Mouse (Mus musculus): Measurements from ENCODE around the gene Slc2a10. TPM values are rescaled to one million over a fixed set of nuclear protein-coding genes. Genes with fewer than 3 reads are reported as not detected.
A peak's percentile ranks its signal among the peaks of the same experiment; 100 is the strongest.

Slc2a10 gene
- total RNA-seq (2015), result 0.05 and 0.12 TPM in 2 replicates
- 0.21 and 0.57 TPM in 2 replicates for total RNA-seq (2017)

DNA sequence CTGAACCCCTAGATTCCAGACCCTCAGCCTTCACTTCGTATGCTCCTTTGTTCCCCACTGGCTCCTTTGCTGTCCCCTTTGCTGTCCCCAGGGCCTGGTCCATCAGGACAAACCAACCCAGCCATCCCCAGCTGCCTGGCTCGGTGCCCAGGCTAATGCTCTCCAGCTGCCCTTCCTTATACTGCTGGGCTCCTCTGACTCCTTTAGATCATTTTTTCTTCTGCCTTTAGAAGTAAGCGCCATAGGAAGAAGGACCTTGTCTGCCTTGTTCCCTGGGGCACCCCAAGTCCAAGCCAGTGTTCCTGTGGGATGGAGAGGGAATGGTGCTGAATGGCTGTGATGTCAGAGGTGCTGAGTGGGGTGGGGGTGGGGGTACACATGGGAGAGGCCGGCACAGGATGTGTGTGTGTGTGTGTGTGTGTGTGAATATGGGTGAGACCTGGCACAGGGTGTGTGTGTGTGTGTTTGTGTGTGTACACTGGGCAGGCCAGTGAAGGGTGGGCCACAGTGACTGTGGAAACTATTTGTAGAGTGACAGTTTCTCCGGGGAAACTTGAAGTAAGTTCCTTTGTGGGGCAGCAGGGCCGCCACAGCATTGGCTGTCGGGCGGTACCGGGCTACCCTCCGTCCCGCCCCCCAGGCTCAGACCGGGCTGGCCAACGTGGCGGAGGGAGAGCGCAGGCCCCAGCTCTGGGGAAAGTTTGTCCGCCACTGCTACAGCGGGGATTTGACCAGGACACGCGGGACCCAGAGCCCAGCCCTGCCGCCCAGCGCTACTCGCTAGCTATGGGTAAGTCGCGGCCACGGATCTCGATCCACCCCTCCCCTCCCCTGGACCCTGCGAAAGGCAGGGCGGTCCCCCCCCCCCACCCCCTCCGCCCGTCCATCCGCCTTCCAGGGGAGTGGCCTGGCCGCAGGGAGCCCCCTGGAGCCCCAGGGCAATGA lies at the start of gene Slc2a10:
Slc2a10 (plus strand) TSS at position 529 of the 945 bp plus-strand sequence.
- ATAC-seq (replicated peaks; ENCODE audit: poor library complexity), result peak; percentile 50

DNA sequence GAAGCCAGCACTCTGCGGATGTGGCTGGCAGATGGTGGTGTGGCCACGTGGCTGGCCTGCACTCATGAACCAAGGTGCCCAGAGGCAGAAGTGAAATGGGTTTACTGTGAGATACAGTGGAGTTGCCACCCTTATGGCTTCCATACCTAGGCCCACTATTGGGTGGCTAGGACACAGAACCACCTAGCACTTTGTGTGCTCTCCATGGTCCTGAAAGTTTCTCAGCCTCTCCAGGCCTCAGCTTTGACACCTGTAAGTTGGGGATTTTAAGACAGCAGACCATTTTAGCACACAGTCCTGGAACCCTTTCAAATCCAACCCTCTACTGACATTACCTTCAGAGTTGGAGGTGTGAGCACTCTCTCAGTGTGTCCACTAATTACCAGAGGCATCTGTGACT lies 46.9 kb upstream of the Slc2a10 start:
- peak; percentile 54 for ATAC-seq (replicated peaks; ENCODE audit: poor library complexity)

DNA sequence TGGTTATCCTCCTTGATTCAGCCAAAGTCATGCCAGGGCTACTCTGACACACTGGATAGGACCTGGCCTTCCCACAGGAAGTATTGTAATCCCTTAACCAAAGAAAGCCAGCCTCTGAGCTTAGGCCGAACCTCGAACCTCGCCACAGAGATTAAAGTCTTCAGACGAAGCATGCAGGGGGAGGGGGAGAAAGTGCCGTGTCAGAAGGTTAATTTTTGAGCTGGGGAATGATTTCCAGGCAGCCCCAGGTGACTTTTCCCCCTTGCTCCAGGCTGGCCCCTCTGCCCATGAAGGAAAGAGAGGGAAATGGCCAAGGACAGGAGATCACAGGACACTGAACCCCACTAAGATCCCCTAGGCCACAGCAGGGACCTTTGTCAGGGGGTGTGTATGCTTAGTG lies 45.4 kb upstream of the Slc2a10 start:
- no peak for ATAC-seq (replicated peaks; ENCODE audit: poor library complexity)

DNA sequence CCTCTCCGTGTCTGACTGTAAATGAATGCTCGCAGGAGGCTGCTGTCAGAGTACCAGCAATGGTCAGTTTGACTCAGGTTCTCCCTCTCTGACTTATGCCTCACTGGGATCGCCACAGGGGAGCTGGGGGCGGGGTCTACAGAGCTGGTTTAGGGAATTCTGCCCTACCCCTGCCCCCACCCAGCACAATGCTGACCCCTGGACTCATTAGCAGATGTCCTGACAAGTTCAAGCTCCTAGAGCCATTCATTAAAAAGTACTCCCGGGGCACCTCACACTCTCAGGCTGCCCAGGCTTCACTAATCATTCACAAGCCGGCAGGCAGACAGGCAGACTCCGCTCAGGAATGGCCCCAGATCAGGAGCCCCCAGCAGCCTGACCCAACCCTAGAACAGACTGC lies 43.9 kb upstream of the Slc2a10 start:
- no peak for ATAC-seq (replicated peaks; ENCODE audit: poor library complexity)

DNA sequence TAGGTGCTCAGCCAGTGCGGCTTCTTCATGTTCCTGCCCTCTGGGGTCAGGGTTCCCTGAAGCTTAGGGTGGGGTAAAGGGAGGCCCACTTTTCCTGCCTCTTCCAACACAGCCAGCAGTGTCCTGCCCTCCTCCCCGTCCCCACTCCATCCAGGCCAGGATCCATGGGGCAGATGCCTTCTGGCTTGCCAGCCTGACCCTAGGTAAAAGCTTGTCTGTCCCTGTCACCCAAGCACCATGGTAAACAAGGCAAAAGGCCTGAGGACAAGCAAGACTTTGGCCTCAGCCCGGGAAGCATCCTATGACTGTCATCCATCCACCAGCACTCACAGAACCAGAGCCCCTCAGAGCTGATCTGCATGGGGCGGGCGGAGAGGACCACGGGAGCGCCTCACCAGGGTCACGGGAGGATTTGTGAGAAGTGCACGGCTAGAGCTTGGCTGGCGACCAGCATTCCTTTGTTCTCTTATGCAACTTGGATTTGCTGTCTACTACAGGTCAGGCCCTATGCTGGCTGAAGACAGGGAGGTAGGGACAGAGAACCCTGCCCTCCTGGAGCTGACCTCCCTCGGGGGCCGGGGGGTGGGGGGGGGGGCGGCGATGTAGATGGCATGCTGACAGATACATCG lies 35.6 kb upstream of the Slc2a10 start:
- no peak for ATAC-seq (replicated peaks; ENCODE audit: poor library complexity)

- ATAC-seq (replicated peaks; ENCODE audit: poor library complexity), result peak; percentile 61; the same call in 1 of the 2 replicates
Measured at GRCm38 (mm10) chr2:165470167-165470566, 33.4 kb upstream of the Slc2a10 start.

DNA sequence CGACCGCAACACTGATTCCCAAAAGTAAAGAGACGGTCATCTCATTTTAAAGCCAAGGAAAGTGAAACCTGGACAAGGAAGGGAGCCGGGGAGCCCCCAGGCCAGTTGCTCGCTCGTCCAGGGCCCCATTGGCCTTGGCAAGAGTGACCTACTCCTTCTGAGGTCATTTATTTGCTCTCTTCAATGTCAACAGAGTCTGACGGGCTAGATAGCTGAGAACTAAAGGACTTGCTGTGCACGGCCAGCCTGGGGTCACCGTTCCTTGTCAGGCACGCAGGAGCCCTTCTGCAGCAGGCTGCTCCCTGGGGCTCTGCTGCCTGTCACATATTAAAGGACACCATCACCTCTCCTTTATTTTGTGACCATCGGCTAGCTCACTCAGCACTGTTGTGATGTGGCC lies 31.6 kb upstream of the Slc2a10 start:
- no peak for ATAC-seq (replicated peaks; ENCODE audit: poor library complexity)

DNA sequence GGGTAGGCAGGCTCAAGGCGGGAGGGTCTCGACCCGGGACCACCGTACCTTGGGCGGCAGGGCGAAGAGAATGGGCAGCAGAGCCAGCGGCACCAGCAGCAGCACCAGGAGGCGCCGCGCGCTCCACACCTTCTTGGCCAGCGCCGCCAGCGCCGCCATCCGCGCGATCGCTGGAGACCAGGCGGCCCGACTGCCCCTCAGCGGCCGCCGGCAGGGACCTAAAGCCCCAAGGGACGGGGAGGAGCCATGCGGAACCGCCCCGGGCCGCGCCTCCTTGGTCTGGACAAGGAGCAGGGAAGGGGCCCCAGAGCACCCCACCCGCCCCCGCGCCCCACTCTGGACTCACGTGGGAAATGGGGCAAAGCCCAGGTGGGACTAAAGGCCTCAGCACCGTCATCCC lies 30.6 kb upstream of the Slc2a10 start, which contains the start of gene Slc13a3:
Slc13a3 (minus strand) TSS at position 228 of the 400 bp plus-strand sequence.
- no peak for ATAC-seq (replicated peaks; ENCODE audit: poor library complexity)

DNA sequence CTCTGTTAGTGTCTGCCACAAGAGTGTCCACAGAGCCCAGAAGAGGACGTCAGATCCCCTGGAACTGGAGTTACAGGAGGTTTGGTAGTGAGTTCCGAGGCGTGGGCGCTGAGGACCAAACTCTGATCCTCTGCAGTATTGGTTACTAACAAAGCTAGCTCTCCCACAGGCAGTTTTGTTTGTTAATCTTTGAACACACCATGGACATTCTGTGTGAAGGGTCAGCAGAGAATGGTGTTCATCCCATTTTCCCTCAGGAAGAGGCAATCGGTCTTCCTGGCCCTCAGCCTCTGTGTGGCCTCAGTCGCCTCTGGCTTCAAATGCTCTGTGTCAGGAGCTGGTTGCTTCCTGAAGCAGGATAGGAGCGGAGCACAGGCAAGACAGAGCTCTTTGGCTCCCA lies 28.2 kb upstream of the Slc2a10 start:
- ATAC-seq (replicated peaks; ENCODE audit: poor library complexity), result no peak

DNA sequence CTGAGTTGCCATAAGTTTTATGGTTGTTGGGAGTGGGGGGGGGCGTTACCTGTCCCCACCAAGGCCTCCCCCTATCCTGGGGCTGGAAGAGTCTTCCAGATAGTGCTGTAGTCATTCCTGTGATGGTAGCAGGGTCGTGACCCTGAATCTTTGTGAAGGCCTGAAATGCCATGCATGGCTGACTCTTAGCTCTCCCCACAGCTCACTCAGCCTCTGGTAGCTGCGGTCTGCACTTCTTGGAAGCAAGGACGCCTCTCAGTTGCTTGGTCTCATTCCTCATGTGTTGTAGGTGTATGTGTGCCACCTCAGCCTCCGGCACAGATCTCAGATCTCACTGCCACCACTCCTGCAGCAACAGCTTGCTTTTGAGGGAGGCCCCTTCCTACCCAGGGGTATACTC lies 27.7 kb upstream of the Slc2a10 start:
- no peak for ATAC-seq (replicated peaks; ENCODE audit: poor library complexity)

GRCm38 (mm10) chr2:165482003-165482402 lies 21.6 kb upstream of the Slc2a10 start:
- no peak for ATAC-seq (replicated peaks; ENCODE audit: poor library complexity)

DNA sequence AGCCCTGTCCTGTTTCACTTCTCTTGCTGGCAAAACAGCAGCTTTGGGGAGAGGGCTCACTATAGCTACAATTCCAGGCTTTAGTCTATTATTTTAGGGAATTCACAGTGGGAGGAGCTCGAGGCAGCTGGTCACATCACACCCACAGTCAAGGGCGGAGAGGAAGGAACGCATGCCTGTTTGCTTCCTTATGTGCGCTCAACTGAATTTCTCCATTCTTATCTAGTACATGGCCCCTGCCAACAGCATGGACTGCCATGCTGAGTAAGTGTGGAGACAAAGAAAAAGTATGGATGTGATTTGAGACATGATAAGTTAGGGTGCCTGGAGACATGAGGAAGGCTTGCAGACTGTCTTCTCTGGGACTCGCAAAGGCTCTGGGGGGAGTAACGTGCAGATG lies 19.4 kb upstream of the Slc2a10 start:
- ATAC-seq (replicated peaks; ENCODE audit: poor library complexity), result no peak

DNA sequence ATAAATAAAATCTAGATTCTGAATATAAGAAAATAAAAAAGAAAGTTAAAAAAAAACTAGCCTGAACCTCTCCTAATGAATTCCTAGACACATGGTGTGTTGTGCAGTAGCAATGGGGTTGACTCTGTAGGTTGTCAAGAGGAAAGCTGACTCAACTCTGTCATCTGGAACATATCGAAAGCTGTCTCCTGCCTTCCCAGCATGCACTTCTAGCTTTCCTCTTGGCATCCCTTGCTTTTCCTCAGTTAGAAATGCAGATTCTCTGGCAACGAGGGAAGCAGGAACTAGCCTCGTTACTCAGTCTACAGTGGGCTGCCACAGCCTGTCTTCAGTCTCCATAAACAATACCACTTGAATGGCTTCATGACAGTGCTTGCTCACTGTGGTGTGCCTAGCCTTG lies 17.8 kb upstream of the Slc2a10 start:
- ATAC-seq (replicated peaks; ENCODE audit: poor library complexity), result no peak

DNA sequence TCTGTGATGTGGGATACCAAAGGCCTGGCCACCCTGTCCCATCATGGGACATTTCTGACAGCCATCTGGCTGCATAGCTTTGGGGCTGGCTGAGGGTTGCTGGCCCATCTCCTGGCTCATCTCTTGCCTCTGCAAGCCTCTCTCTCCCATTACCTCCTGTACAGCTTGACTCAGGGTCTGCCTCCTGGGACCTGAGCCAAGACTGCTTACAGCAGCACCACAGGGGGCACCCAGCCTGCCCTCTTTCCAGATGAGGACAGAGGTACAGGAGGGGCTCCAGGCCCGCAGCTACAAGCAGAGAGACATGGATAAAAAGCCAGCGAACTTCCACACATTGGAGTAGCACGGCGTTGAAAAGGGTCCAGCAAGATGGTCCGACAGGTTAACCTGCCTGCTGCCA lies 17.2 kb upstream of the Slc2a10 start:
- ATAC-seq (replicated peaks; ENCODE audit: poor library complexity), result no peak

DNA sequence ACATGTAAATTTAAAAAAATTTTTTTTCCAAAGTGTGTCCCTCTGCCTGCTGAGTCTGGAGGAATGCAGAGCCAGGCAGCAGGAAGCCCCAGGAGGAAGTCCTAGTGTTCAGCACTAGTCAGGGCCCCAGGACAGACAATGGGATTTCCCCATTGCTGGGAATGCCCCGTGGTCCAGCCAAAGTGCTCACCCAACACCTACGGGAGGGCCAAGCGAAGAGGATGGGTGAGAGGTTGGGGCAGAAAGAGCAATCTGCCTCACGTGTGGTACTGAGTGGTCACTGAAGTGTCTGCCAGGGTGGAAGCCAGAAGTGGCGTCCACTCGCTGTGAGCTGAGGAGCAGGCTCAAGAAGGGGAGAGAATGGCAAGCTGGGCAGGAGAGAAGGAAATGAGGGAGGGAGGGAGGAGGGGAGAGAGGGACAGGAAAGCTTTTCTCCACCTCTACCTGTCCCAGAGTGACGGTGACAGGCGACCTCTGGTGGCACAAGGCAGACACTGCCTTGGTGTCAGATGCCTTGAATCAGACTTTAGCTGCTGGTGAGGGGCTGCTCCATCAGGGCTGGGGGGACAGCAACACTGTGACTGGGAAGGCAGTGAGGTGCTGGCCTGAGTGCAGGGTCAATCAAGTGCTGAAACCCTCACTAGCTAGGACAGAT lies 16.6 kb upstream of the Slc2a10 start:
- ATAC-seq (replicated peaks; ENCODE audit: poor library complexity), result peak; percentile 86

GRCm38 (mm10) chr2:165492648-165493553 lies 10.7 kb upstream of the Slc2a10 start, which contains the start of gene Trp53rka:
Gene Trp53rka (minus strand): TSS chr2:165493324.
- peak; percentile 95 for ATAC-seq (replicated peaks; ENCODE audit: poor library complexity)

DNA sequence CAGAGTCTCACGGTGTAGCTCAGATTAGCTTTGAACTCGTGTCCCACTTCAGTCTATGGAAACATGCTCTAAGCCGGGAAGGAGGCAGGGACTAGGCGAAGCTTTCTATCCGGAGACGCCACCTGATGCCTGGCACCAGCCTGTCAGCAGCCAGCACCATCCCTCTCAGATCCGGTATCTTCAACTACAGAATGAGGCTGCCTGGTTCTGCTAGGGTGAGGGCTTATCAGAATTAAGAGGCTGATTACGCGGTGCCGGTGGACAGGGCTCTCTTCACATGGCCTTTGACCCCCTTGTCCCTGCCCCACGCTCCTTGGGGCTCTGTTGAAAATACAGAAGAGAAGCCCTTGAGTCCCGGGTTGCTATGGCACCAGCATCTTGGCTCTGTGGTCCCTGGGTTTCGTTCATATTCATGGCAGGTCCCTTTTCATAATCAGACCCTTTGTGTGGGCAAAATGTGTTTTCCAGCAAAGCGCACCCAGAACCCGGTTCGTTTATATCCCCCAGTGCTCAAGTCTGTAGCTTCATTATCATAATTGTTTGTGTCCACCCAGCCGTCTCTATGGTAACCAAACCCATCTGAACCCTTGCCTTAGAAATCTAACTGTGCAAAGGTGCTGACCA lies 9.9 kb upstream of the Slc2a10 start:
- ATAC-seq (replicated peaks; ENCODE audit: poor library complexity), result peak; percentile 13; the same call in 1 of the 2 replicates

- no peak for ATAC-seq (replicated peaks; ENCODE audit: poor library complexity)
Measured at GRCm38 (mm10) chr2:165494495-165494894, 9.1 kb upstream of the Slc2a10 start.

- ATAC-seq (replicated peaks; ENCODE audit: poor library complexity), result peak; percentile 67
Measured at GRCm38 (mm10) chr2:165496251-165496650, 7.3 kb upstream of the Slc2a10 start.

All from megakaryocyte progenitor cell, adult 5-6 weeks (primary cell).